Mouse (Mus musculus) heart, postnatal 0 days (tissue): ENCODE results near the gene Lrrc8c. TPM values are rescaled to one million over a fixed set of nuclear protein-coding genes. Genes with fewer than 3 reads are reported as not detected.

Source experiments
- ATAC-seq: fragments of 200-750 bp; cut with Nextera tagmentation; 2 replicates; pipeline ENCODE4 v1.8.0; 2017; ENCODE audit warnings: low read depth, moderate number of reproducible peaks, moderate library complexity; ENCODE audit not compliant: insufficient read depth
- DNase-seq: peaks from one replicate; pipeline ENCODE4 v3.0.0-alpha.2; 2016; ENCODE audit warnings: low spot score
- H3K27ac ChIP-seq: fragments of 300-500 bp; sonication (generic); 2 replicates; pipeline ENCODE4 v1.5.1; 2014; ENCODE audit warnings: low read depth, mild to moderate bottlenecking
- H3K27me3 ChIP-seq: fragments of 300-500 bp; sonication (generic); 2 replicates; pipeline ENCODE4 v1.6.1; 2014; ENCODE audit warnings: low read length, mixed read lengths; ENCODE audit not compliant: control insufficient read depth, insufficient read depth
- H3K36me3 ChIP-seq: fragments of 300-500 bp; sonication (generic); replicated peaks from 2 replicates; pipeline ENCODE4 v1.6.1; 2014; ENCODE audit warnings: low read length, mixed read lengths; ENCODE audit not compliant: control insufficient read depth, insufficient read depth
- H3K4me1 ChIP-seq: fragments of 300-500 bp; sonication (generic); 2 replicates; pipeline ENCODE4 v1.6.1; 2014; ENCODE audit warnings: antibody characterized with exemption; ENCODE audit not compliant: control insufficient read depth, insufficient read depth
- H3K4me2 ChIP-seq: fragments of 300-500 bp; sonication (generic); 2 replicates; pipeline ENCODE4 v1.6.1; 2014; ENCODE audit warnings: low read depth, mild to moderate bottlenecking, low read length, moderate library complexity
- H3K4me3 ChIP-seq: fragments of 300-500 bp; sonication (generic); 2 replicates; pipeline ENCODE4 v1.5.1; 2014; ENCODE audit warnings: low read depth, low read length
- H3K9ac ChIP-seq: fragments of 300-500 bp; sonication (generic); replicated peaks from 2 replicates; pipeline ENCODE4 v1.6.1; 2014; ENCODE audit warnings: low read depth, low read length, mixed read lengths
- H3K9me3 ChIP-seq: fragments of 300-500 bp; sonication (generic); replicated peaks from 2 replicates; pipeline ENCODE4 v1.6.1; 2016; ENCODE audit warnings: low read length; ENCODE audit not compliant: control insufficient read depth
- CTCF ChIP-seq: IDR thresholded peaks from 2 replicates; pipeline ENCODE4 v1.5.1; 2016; ENCODE audit warnings: antibody characterized with exemption, control low read depth, low read depth
- EP300 ChIP-seq: IDR thresholded peaks from 2 replicates; pipeline ENCODE4 v1.6.1; 2016; ENCODE audit warnings: antibody characterized with exemption, low read depth
- WGBS: fragments of 180-500 bp; shearing (Covaris S2); extraction: QIAGEN DNeasy Blood & Tissue Kit; methylation state at CpG from one replicate; pipeline ENCODE4 v1.1.7; 2014; 5-methylcytosine and 5-hydroxymethylcytosine counted together
- polyA plus RNA-seq: library from polyadenylated mRNA; unstranded; fragments of >200 nt; fragmentation: Nextera tagmentation; extraction: Ambion mirVana; gene quantifications from 2 replicates; pipeline ENCODE4 v1.2.1, GENCODE M21; 2015
- total RNA-seq: library from RNA; depleted of rRNA; stranded (reverse); fragments of >200 nt; gene quantifications from 2 replicates; pipeline ENCODE4 v1.2.3, GENCODE M21; 2014; ENCODE audit warnings: low replicate concordance

Gene Lrrc8c
- total and polyA plus RNA-seq, 2 experiments from 2014 or later = 5.0 to 14.9 TPM

GRCm38 (mm10) chr5:105512297-105512696, 6.9 kb upstream of the Lrrc8c start:
- DNase-seq = no peak
- Histone ChIP-seq H3K36me3 (no peaks in the 10 kb centered on the region), H3K27me3 (no peaks in the 10 kb centered on the region), H3K4me1 (no peaks in the 10 kb centered on the region), H3K27ac (no peak overlapping the region), H3K9me3 (no peaks in the 10 kb centered on the region), H3K4me2 (no peak overlapping the region), H3K4me3 (no peak overlapping the region), H3K9ac (no peak overlapping the region)
- ATAC-seq = no peak
- WGBS = 51% methylated on average over 4 of the region's 4 CpGs
- TF ChIP-seq EP300 (no peak), CTCF (no peak)

DNA sequence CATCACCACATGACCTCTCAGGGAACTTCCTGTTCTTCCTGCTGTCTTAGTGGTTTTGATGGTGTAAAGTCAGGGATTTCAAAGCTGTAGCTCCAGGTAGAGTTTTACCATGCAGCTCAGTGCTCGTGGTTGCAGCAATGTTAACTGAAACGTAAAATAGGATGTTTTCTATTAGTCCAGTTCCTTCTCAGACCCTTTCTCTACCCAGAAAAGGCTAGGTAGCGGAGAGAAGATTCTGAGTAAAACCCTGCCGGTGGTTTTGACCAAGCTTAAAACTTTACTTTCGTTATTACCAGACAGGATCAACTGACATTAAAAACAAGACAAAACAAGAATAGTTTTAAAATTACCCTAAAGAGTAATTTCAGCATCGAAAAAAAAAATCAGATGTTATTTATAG, 3.7 kb upstream of the Lrrc8c start:
- no peaks in the 10 kb centered on the region for H3K27me3 ChIP-seq
- ATAC-seq = no peak
- no peaks in the 10 kb centered on the region for H3K36me3 ChIP-seq
- H3K9me3 ChIP-seq = no peaks in the 10 kb centered on the region
- H3K4me2 ChIP-seq = no peak overlapping the region
- H3K4me3 ChIP-seq = no peak overlapping the region
- DNase-seq = no peak
- H3K4me1 ChIP-seq = peaks cover 9% of the 10 kb centered on the region; the same call in 1 of the 2 replicates
- WGBS = 76% methylated on average over 6 of the region's 6 CpGs
- H3K9ac ChIP-seq = no peak overlapping the region
- no peak for TF ChIP-seq CTCF
- TF ChIP-seq EP300 = no peak
- H3K27ac ChIP-seq = no peak overlapping the region

- WGBS = 58% methylated on average over 3 of the region's 3 CpGs
- peaks cover 16% of the 10 kb centered on the region for H3K4me1 ChIP-seq
- H3K27me3 ChIP-seq = no peaks in the 10 kb centered on the region
- ATAC-seq (no peak), DNase-seq (no peak)
- H3K27ac ChIP-seq = no peak overlapping the region
- no peak for TF ChIP-seq EP300
- TF ChIP-seq CTCF = no peak
- no peaks in the 10 kb centered on the region for H3K36me3 ChIP-seq
- H3K9ac ChIP-seq = no peak overlapping the region
- no peaks in the 10 kb centered on the region for H3K9me3 ChIP-seq
- H3K4me2 ChIP-seq = no peak overlapping the region
- no peak overlapping the region for H3K4me3 ChIP-seq
These were observed 2.9 kb upstream of the Lrrc8c start for GRCm38 (mm10) chr5:105516290-105516689.

DNA sequence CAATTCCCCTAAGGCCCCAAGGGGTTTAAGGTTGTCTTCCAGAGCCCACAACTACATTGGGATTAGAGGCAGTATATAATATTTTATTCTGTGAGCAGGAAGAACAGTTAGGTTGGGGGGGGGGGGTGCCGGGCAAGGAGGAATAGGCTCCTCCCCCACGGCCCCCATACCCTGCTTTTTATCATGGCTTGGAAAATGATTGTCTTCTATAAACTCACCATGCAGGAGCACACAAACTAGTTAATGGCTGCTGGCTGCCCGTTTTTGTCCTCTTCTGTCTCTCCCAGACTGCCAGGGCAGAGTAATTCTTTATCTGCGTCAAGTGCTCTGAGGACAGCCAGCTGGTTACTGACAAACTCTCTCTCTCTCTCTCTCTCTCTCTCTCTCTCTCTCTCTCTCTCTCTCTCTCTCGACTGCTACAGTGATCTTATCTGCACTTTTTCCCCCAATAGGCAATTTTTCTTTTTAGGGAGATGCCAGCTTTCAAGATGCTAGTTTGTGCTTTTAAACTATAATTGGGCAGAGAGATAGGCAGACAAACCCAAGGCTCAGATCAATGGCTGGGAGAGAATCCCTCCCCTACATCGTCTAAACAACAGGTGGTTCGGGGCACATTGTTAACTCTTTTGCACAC, 1.1 kb upstream of the Lrrc8c start:
- ATAC-seq (0 out of 2 replicates have a peak, but pooled peaks have one; percentile 4), DNase-seq (peak; percentile 63)
- no peak for TF ChIP-seq CTCF
- no peak for TF ChIP-seq EP300
- H3K4me1 ChIP-seq = peaks cover 17% of the 10 kb centered on the region
- H3K4me3 ChIP-seq = peak overlapping the region; percentile 95
- no peaks in the 10 kb centered on the region for H3K27me3 ChIP-seq
- H3K36me3 ChIP-seq = no peaks in the 10 kb centered on the region
- WGBS = 4% methylated on average over 7 of the region's 7 CpGs
- H3K9ac ChIP-seq = peak overlapping the region; percentile 76
- H3K9me3 ChIP-seq = no peaks in the 10 kb centered on the region
- peak overlapping the region; percentile 95 for H3K27ac ChIP-seq
- H3K4me2 ChIP-seq = peak overlapping the region; percentile 94

DNA sequence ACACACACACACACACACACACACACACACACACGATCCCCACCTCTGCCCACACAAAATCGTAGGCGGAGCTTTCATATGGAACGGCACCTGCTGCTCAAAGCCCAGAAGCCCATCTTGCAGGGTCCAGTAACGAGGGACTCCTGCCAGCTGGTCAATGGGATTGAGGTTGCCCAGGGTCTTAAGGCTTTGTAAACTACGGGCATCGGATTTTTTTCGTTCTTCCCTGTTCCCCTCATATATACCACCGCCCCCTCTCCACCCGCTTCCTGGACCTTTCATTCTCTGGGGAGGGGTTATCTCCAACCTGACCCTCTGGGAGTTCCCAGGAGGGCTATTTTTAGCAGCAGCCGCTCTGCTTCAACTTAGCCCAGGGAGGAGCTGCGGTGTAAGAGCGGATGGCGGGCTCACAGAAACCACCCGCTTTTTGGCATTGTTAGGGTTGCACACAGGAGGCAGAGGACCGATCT, 527 bp upstream of the Lrrc8c start:
- Histone ChIP-seq H3K36me3 (no peaks in the 10 kb centered on the region), H3K4me2 (peak overlapping the region; percentile 94), H3K27ac (peak overlapping the region; percentile 95), H3K9ac (peak overlapping the region; percentile 76), H3K4me3 (peak overlapping the region; percentile 95), H3K27me3 (no peaks in the 10 kb centered on the region), H3K9me3 (no peaks in the 10 kb centered on the region), H3K4me1 (peaks cover 23% of the 10 kb centered on the region)
- 0% methylated on average over 16 of the region's 16 CpGs for WGBS
- DNase-seq = peak; percentile 83
- TF ChIP-seq EP300 (no peak), CTCF (no peak)
- peak; percentile 73 for ATAC-seq

DNA sequence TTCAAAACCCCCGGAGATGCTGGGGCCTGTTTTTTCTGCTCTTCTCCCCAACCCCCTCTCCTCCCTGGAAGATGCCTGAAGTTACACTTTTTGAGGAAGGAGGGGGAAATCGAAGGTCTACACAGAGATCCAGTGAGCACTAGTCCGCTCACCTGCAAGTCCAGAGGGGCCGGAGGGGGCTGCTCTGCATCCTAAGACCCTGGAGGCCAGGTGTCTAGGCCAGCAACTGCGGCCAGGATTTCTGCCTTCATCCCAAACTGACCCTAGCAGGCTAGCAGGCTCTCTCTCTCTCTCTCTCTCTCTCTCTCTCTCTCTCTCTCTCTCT, 750 bp downstream of the Lrrc8c start:
- Histone ChIP-seq H3K27me3 (no peaks in the 10 kb centered on the region), H3K4me2 (peak overlapping the region; percentile 94), H3K9me3 (no peaks in the 10 kb centered on the region), H3K36me3 (no peaks in the 10 kb centered on the region; the same call in 1 of the 2 replicates), H3K4me1 (peaks cover 30% of the 10 kb centered on the region), H3K4me3 (peak overlapping the region; percentile 95), H3K9ac (peak overlapping the region; percentile 76), H3K27ac (peak overlapping the region; percentile 95)
- TF ChIP-seq EP300 = no peak
- TF ChIP-seq CTCF = no peak
- no peak for DNase-seq
- 2% methylated on average over 5 of the region's 5 CpGs for WGBS
- no peak for ATAC-seq
